Mouse (Mus musculus): Measurements from ENCODE around the gene Lsm7. TPM values are rescaled to one million over a fixed set of nuclear protein-coding genes. Genes with fewer than 3 reads are reported as not detected.
"Not testable (repeated sequence)": the region's sequence is repeated elsewhere in the genome, so short reads cannot be mapped to it uniquely, and the experiment has no call there.

Lsm7 gene
- total RNA-seq, 2 experiments from 2014 or later, result 137 to 307 TPM

- ATAC-seq (replicated peaks; ENCODE audit: poor library complexity), result not testable (repeated sequence)
These were observed 37.1 kb downstream of the Lsm7 start for GRCm38 (mm10) chr10:80817955-80818354.

GRCm38 (mm10) chr10:80817164-80817563, 37.8 kb downstream of the Lsm7 start:
- ATAC-seq (replicated peaks; ENCODE audit: poor library complexity), result no peak

- not testable (repeated sequence) for ATAC-seq (replicated peaks; ENCODE audit: poor library complexity)
These were observed 38.7 kb downstream of the Lsm7 start for GRCm38 (mm10) chr10:80816303-80816702.

GRCm38 (mm10) chr10:80814800-80815199, 40.2 kb downstream of the Lsm7 start:
- ATAC-seq (replicated peaks; ENCODE audit: poor library complexity), result no peak

- no peak for ATAC-seq (replicated peaks; ENCODE audit: poor library complexity)
These were observed 41.6 kb downstream of the Lsm7 start, which contains the start of gene Jsrp1 for GRCm38 (mm10) chr10:80813366-80813765. Gene Jsrp1, minus strand, starts transcription at chr10:80813498.

GRCm38 (mm10) chr10:80812391-80813041, 42.5 kb downstream of the Lsm7 start:
- no peak for ATAC-seq (replicated peaks; ENCODE audit: poor library complexity)

GRCm38 (mm10) chr10:80810084-80810483, 44.9 kb downstream of the Lsm7 start:
- no peak for ATAC-seq (replicated peaks; ENCODE audit: poor library complexity)

GRCm38 (mm10) chr10:80808985-80809632, 45.9 kb downstream of the Lsm7 start:
- no peak for ATAC-seq (replicated peaks; ENCODE audit: poor library complexity)

- no peak for ATAC-seq (replicated peaks; ENCODE audit: poor library complexity)
These were observed 46.7 kb downstream of the Lsm7 start for GRCm38 (mm10) chr10:80808099-80808984.

- peak; percentile 48 for ATAC-seq (replicated peaks; ENCODE audit: poor library complexity)
These were observed 47.9 kb downstream of the Lsm7 start for GRCm38 (mm10) chr10:80807057-80807627.

- ATAC-seq (replicated peaks; ENCODE audit: poor library complexity), result peak; percentile 6; the same call in 1 of the 2 replicates
These were observed 48.5 kb downstream of the Lsm7 start for GRCm38 (mm10) chr10:80806341-80807056.

- peak; percentile 77 for ATAC-seq (replicated peaks; ENCODE audit: poor library complexity)
These were observed 49.1 kb downstream of the Lsm7 start for GRCm38 (mm10) chr10:80805925-80806324.

- no peak for ATAC-seq (replicated peaks; ENCODE audit: poor library complexity)
These were observed 49.7 kb downstream of the Lsm7 start for GRCm38 (mm10) chr10:80805322-80805721.

- ATAC-seq (replicated peaks; ENCODE audit: poor library complexity), result no peak
These were observed 50.1 kb downstream of the Lsm7 start, which contains the start of gene Amh for GRCm38 (mm10) chr10:80804916-80805315. Gene Amh, plus strand, starts transcription at chr10:80805243.

GRCm38 (mm10) chr10:80804340-80804739, 50.7 kb downstream of the Lsm7 start:
- ATAC-seq (replicated peaks; ENCODE audit: poor library complexity), result no peak

- ATAC-seq (replicated peaks; ENCODE audit: poor library complexity), result no peak
These were observed 52.0 kb downstream of the Lsm7 start for GRCm38 (mm10) chr10:80802996-80803395.

Measured in megakaryocyte progenitor cell, adult 5-6 weeks (primary cell).